Mouse (Mus musculus): ENCODE data around the gene Vcp.
A peak's percentile ranks its signal among the peaks of the same experiment; 100 is the strongest.

Vcp gene

DNA sequence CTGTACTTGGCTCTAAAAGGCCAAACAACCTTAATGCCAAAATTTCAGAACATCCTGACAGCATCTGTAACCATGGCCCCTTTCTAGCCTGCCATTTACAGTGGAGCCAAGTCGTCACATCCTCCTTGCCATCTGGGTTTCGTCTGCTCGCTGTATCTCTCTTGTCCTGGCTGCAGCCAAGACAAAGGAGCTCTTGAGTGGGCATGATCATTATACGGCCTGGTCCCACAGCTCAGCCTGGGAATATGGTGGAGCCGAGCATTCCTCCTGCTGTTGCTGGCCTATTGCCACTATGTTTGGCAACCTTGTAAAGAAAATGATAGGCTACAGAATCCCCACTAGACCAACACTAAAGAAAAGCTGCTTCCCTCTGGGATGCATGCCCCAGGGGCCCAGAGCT is 57.0 kb downstream of the Vcp start:
- DNase-seq = no peak

DNA sequence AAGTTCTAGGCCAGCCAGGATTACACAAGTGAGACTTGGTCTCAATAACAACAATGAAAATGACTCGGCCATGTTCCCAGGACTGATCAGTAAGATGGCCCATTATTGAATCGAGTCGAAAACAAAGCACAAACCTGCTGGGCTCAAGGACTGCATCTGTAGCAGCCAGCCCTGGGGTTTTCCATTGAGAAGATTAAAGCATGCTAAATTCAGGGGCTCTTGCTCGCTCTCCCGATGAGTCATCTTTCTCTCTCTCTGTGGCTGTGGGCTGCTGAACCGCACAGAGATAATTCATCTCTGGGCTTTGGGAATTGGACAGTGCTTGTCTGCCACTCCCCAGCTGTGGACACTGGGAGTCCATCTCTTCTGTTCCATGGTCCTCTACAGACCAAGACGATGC is 58.9 kb downstream of the Vcp start:
- no peak for DNase-seq

DNA sequence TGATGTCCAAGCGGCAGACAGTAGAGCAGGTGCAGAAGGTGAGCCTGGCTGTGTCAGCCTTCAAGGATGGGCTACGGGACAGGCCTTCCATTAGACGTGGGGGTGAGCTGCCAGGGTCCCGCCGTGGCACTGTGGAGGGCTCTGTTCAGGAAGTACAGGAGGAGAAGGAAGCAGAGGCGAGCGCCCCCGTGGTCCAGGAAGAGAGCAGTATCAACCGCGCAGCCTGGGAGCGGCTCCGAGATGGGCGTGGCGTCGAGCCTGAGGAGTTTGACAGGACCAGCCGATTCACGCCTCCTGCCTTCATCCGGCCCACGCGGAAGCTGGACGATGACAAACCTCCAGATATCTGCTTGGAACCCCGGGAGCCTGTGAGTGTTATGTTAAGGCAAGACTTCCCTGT is 66.7 kb downstream of the Vcp start:
- peak; percentile 85 for DNase-seq

DNA sequence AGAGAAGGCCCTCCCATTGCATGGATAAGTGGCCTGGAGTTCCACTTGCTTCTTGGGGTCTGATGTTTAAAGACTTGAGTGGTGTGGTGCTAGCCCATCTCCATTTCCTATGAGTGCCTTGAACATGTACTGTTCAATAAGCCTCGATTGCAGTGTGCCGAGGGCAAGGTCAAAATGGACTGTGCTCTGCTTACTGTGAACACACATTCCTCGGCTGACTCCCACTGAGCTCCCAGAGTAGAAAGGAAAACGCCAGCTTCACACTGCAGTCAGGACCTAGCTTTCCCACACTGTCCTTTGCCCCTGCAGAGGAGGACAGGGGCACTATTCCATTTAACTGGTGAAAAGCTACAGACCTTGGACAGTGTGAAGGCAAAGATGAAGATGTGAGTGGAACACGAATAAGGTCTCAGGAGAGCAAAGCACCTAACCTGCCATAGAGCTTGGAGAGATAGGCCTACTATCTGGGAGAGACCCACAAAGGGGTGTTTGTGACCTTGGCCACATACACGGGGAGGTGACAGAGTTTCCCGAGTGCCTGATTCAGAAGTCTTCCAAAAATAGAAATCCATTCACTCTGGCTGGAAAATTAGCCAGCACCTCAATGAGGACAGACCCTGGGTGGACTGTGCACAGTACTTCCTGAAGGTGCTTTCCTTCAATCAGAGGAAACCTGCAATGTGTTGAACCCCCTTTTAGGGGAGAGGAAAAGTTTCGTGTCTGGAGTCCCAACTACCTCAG is 67.9 kb downstream of the Vcp start:
- no peak for DNase-seq

Data from right cerebral cortex, adult 18-20 months (tissue).